Mouse (Mus musculus) cerebellum, adult 2 months (tissue): ENCODE results near the gene Slc15a1.

ENCODE experiments used
- CTCF ChIP-seq: fragments of 200-500 bp; IDR thresholded peaks from 2 replicates; pipeline ENCODE4 v1.5.1; 2011; ENCODE audit warnings: low read depth, mild to moderate bottlenecking, control low read depth, low read length, moderate library complexity, borderline replicate concordance; ENCODE audit not compliant: insufficient read depth
- POLR2A ChIP-seq: fragments of 200-500 bp; IDR thresholded peaks from 2 replicates; pipeline ENCODE4 v1.6.1; 2011; ENCODE audit warnings: low read length, control low read depth, borderline replicate concordance; ENCODE audit not compliant: insufficient read depth

DNA sequence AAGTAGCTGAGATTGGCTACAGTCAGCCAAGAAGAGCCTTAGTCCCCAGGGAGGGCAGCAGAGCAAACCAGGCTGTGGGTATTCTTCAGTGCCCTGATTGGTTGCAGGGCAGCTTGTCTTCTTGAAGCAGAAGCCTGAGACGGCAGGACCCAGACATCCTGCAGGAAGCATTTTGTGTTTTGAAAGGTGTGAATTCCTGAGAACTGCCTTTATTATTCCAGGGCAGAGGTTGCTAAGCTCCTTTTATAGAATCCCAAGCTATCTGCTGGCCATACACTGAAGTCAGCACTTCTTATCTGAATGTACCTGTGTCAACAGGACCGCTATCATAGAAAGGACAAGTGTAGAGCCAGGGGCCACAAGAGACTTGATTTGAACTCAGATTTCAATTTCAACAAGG is 10.8 kb downstream of the Slc15a1 start:
- TF ChIP-seq POLR2A (no peak), CTCF (no peak)
